Mouse (Mus musculus): Measurements from ENCODE around the gene Slc16a10.

GRCm38 (mm10) chr10:40124570-40124969 is 17.5 kb downstream of the Slc16a10 start:
- TF ChIP-seq POLR2A (IDR thresholded peaks at IDR 0.05; ENCODE audit: low read depth, low read length) = no peak
- no peak for TF ChIP-seq CTCF (conservative IDR thresholded peaks at IDR 0.05; ENCODE audit: insufficient read depth, insufficient read length, low read depth, low read length)

Data from kidney, adult 2 months (tissue).